Mouse (Mus musculus) forebrain, embryonic 11.5 days (tissue): ENCODE measurements at regions not wholly inside any gene's neighbourhood (a gene's known extent, or its start where the extent isn't known, plus 50 kb on each side); places are given as distances from the start of the nearest gene placed in this dataset.

ENCODE experiments used
- ATAC-seq: fragments of 200-750 bp; cut with Nextera tagmentation; replicated peaks from 2 replicates; pipeline ENCODE4 v1.8.0; 2017; ENCODE audit warnings: moderate TSS enrichment; ENCODE audit not compliant: low FRiP score
- DNase-seq: peaks from one replicate; pipeline ENCODE4 v3.0.0-alpha.2; 2017; ENCODE audit warnings: low spot score
- H3K27ac ChIP-seq: fragments of 300-500 bp; sonication (generic); 2 replicates; pipeline ENCODE4 v1.5.1; 2014; ENCODE audit warnings: low read depth, low read length
- H3K27me3 ChIP-seq: fragments of 300-500 bp; sonication (generic); 2 replicates; pipeline ENCODE4 v1.6.1; 2014; ENCODE audit warnings: mild to moderate bottlenecking, low read length, mixed read lengths; ENCODE audit not compliant: control insufficient read depth, insufficient read depth
- H3K36me3 ChIP-seq: fragments of 300-500 bp; sonication (generic); 2 replicates; pipeline ENCODE4 v1.6.1; 2014; ENCODE audit warnings: mild to moderate bottlenecking, low read length, moderate library complexity, mixed read lengths; ENCODE audit not compliant: control insufficient read depth, insufficient read depth
- H3K4me1 ChIP-seq: fragments of 300-500 bp; sonication (generic); replicated peaks from 2 replicates; pipeline ENCODE4 v1.6.1; 2014; ENCODE audit warnings: low read length, mixed read lengths; ENCODE audit not compliant: control insufficient read depth, insufficient read depth
- H3K4me2 ChIP-seq: fragments of 300-500 bp; sonication (generic); 2 replicates; pipeline ENCODE4 v1.6.1; 2014; ENCODE audit warnings: low read depth, mild to moderate bottlenecking, low read length, moderate library complexity, mixed read lengths; ENCODE audit not compliant: severe bottlenecking
- H3K4me3 ChIP-seq: fragments of 300-500 bp; sonication (generic); 2 replicates; pipeline ENCODE4 v1.5.1; 2014; ENCODE audit warnings: low read depth, low read length
- H3K9ac ChIP-seq: fragments of 300-500 bp; sonication (generic); 2 replicates; pipeline ENCODE4 v1.6.1; 2014; ENCODE audit warnings: low read length
- H3K9me3 ChIP-seq: fragments of 300-500 bp; sonication (generic); 2 replicates; pipeline ENCODE4 v1.6.1; 2016; ENCODE audit warnings: low read length, mixed read lengths; ENCODE audit not compliant: control insufficient read depth
- WGBS: fragments of 180-500 bp; shearing (Covaris S2); extraction: QIAGEN DNeasy Blood & Tissue Kit; methylation state at CpG from one replicate; pipeline ENCODE4 v1.1.7; 2014; 5-methylcytosine and 5-hydroxymethylcytosine counted together

DNA sequence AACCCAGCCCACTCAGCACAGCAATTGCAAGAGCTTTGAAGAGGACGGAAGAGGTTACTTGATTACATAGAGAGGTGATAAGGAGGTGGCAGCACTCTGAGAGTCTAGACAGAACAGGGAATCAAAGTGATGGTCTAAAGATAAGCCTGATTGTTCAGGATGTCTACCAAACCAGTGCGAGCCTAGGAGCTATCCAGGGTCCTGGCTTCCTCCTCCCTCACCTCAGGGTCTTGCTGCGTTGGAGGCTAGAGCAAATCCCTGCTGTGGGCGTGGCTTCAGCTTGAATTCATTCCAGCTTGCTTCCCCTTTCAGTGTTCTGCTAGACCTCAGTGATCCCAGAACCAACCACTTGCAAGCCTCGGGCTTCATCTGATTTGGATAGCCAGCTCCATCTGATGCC lies 132.2 kb upstream of the Atxn1 start:
- Histone ChIP-seq H3K9me3 (no peaks in the 10 kb centered on the region), H3K4me1 (no peaks in the 10 kb centered on the region), H3K4me3 (no peak overlapping the region), H3K27ac (no peak overlapping the region), H3K36me3 (no peaks in the 10 kb centered on the region), H3K9ac (no peak overlapping the region), H3K4me2 (no peak overlapping the region), H3K27me3 (no peaks in the 10 kb centered on the region)
- no peak for ATAC-seq
- peak; percentile 82 for DNase-seq
- WGBS, result 9% methylated on average over 5 of the region's 5 CpGs

DNA sequence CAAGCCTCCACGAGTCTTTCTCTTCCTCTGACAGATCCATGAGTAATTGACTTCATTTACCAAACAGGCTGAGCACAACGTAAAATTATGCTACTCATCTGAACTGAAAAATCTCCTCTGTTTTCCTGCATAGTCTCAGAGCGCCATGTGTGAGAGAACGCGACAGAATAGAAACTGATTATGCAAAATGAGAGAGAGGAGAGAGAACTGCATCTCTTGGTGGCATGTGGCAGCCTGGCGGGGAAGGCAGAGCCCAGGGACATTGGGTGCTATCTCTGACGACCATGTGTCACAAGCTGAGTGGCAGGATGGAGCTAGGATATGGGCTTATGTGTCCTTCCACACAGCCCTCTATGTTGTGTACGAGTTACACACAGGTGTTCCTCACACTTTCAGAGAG lies 131.6 kb upstream of the Atxn1 start:
- Histone ChIP-seq H3K4me3 (no peak overlapping the region), H3K27me3 (no peaks in the 10 kb centered on the region), H3K9ac (no peak overlapping the region), H3K9me3 (no peaks in the 10 kb centered on the region), H3K4me2 (no peak overlapping the region), H3K27ac (no peak overlapping the region), H3K36me3 (no peaks in the 10 kb centered on the region), H3K4me1 (no peaks in the 10 kb centered on the region)
- ATAC-seq, result no peak
- 73% methylated on average over 8 of the region's 8 CpGs for WGBS
- DNase-seq, result no peak

DNA sequence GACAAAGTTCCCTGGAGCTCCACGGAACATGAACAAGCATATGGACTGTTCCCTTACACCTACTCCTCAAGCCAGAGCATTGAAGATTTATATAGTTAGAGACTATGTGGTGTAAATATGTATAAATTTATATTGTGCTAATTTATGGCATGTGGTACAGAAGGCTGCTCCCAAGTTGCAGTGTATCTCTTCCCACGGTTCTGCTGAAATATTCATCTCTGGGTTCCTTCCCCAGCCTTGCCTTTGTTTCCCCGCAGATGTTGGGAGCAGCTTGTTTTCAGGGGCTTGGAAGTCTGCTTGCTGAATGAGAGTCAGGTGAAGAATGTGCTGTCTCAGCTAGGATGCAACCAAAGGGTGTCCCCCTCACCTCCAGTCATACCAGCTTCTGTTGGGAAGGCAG lies 128.0 kb upstream of the Atxn1 start:
- 92% methylated on average over 3 of the region's 3 CpGs for WGBS
- Histone ChIP-seq H3K9ac (no peak overlapping the region), H3K27me3 (no peaks in the 10 kb centered on the region), H3K4me2 (no peak overlapping the region), H3K9me3 (no peaks in the 10 kb centered on the region; the same call in 1 of the 2 replicates), H3K36me3 (no peaks in the 10 kb centered on the region), H3K27ac (no peak overlapping the region), H3K4me1 (no peaks in the 10 kb centered on the region), H3K4me3 (no peak overlapping the region)
- DNase-seq (no peak), ATAC-seq (no peak)

DNA sequence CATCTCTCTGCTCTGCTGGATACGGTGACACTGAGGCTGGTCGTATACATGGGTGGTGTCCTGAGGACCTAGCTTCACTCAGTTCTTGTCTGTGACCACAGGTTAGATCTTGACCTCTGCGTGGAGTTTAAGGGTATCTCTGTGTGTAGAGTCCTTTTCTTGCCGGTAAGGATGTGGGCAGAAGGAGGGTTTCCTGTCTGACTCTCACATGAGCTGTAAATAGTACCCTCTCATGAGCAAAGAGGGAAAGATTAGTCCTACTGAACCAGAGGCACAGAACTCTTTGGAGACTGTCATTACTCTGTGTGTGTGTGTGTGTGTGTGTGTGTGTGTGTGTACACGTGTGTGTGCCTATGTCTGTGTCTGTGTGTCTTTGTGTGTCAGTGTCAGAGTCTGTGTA lies 126.3 kb upstream of the Atxn1 start:
- no peak for DNase-seq
- H3K36me3 ChIP-seq, result no peaks in the 10 kb centered on the region
- no peaks in the 10 kb centered on the region for H3K4me1 ChIP-seq
- H3K9ac ChIP-seq, result no peak overlapping the region
- H3K4me3 ChIP-seq, result no peak overlapping the region
- H3K27ac ChIP-seq, result no peak overlapping the region
- no peaks in the 10 kb centered on the region; the same call in 1 of the 2 replicates for H3K9me3 ChIP-seq
- WGBS, result 81% methylated on average over 5 of the region's 5 CpGs
- no peaks in the 10 kb centered on the region for H3K27me3 ChIP-seq
- no peak overlapping the region for H3K4me2 ChIP-seq
- no peak for ATAC-seq

DNA sequence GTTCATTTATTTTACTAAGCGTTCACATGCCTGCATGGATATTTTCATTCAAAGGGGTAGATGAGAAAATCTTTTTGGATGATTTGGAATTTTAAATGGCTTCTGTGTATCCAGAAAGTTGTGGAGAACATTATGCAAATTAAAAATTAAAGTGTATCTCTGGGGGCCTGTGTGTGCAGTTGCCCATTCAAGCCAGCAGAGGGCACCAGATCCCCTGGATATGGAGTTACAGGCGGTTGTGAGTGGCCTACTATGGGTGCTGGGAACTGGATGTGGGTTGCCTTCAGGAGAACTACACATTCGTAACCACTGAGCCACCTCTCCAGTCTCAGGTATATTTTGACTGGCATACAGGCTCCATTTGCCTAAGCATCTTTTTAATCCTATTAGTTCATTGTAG lies 123.4 kb upstream of the Atxn1 start:
- Histone ChIP-seq H3K4me1 (no peaks in the 10 kb centered on the region), H3K27me3 (no peaks in the 10 kb centered on the region), H3K9me3 (no peaks in the 10 kb centered on the region; the same call in 1 of the 2 replicates), H3K4me2 (no peak overlapping the region), H3K36me3 (no peaks in the 10 kb centered on the region), H3K4me3 (no peak overlapping the region), H3K27ac (no peak overlapping the region), H3K9ac (no peak overlapping the region)
- no peak for ATAC-seq
- 90% methylated on average over 3 of the region's 3 CpGs for WGBS
- DNase-seq, result no peak

DNA sequence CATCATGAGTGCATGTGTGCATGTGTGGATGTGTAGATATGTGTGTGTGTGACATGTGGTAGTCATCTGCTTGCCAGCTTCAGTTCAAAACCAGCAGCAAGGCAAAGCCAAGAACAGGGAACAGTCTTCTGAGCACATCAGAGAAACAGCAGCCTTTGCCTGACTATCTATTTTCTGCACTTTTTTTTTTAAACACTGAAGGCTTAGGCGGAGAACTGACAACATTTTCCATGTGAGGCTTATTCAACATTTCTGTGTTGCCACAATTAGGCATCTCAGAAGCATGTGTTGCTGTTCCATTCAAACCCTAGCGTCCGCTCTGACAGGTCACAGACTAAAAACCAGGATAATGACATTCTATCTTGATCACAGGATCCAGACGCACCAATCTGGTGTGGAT lies 122.9 kb upstream of the Atxn1 start:
- Histone ChIP-seq H3K4me3 (no peak overlapping the region), H3K27me3 (no peaks in the 10 kb centered on the region), H3K4me1 (no peaks in the 10 kb centered on the region), H3K27ac (no peak overlapping the region), H3K36me3 (no peaks in the 10 kb centered on the region), H3K9me3 (no peaks in the 10 kb centered on the region; the same call in 1 of the 2 replicates), H3K9ac (no peak overlapping the region), H3K4me2 (no peak overlapping the region)
- ATAC-seq (no peak), DNase-seq (no peak)
- WGBS, result 89% methylated on average over 4 of the region's 4 CpGs

DNA sequence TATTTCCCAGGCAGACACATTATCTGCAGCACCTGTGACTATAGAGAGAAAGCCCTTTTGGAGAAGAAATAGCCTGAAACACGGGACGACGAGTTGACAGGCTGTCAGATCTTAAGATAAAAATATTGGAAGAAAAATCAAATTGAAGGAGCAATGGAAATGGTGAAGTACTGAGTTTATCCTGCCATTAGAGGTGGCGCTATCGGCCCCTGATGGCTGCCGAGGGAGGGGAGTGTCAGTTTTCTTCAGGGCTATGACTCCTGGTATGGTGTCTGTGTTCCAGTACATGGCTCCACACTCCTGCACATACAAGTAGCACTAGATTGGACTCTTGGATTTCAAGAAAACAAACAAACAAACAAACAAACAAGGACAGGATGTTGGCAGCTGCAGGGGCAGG lies 112.1 kb upstream of the Atxn1 start:
- Histone ChIP-seq H3K27me3 (no peaks in the 10 kb centered on the region), H3K4me1 (no peaks in the 10 kb centered on the region), H3K36me3 (no peaks in the 10 kb centered on the region), H3K27ac (no peak overlapping the region), H3K4me2 (no peak overlapping the region), H3K4me3 (no peak overlapping the region), H3K9ac (no peak overlapping the region), H3K9me3 (no peaks in the 10 kb centered on the region)
- ATAC-seq (no peak), DNase-seq (no peak)
- 87% methylated on average over 6 of the region's 6 CpGs for WGBS

DNA sequence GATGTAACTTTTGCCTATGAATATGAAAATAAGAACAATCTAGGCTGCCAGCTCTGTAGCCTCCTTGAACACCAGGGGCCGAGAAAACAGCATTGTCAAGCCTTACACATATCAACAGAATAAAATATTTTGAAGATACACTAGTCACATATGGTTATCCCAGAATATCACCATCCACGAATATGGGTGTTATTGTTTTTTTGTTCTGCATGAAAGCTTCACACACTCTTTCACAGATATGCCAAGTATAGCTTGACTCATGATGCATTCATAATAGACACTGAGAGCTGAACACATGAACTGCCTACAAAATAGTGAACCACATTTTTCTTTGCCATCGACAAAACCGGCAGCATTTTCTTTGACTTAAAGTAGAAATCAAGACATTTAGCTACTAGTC lies 106.9 kb upstream of the Atxn1 start:
- WGBS, result 94% methylated on average over 4 of the region's 4 CpGs
- Histone ChIP-seq H3K27me3 (no peaks in the 10 kb centered on the region), H3K27ac (no peak overlapping the region), H3K4me1 (no peaks in the 10 kb centered on the region), H3K9ac (no peak overlapping the region), H3K4me3 (no peak overlapping the region), H3K4me2 (no peak overlapping the region), H3K9me3 (no peaks in the 10 kb centered on the region), H3K36me3 (no peaks in the 10 kb centered on the region)
- DNase-seq, result no peak
- no peak for ATAC-seq

DNA sequence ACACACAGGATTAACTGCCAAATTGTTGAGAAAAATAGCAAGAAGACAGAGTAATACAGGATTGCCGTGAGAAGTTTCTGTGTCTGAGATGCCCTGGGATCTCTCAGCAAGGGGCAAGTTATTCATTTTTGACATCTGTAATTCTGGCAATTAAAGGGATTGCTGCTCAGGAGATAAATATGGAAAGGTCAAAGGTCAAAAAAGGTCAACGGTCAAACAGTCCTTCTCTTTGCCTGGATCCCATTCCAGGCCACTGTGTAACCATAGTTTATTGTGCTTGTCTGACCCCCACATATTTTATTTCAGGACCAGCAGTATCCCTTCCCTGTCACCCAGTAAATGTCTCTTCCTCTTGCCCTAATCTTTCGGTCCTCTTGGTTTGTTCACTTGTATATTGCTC lies 104.8 kb upstream of the Atxn1 start:
- H3K4me1 ChIP-seq, result no peaks in the 10 kb centered on the region
- no peaks in the 10 kb centered on the region for H3K9me3 ChIP-seq
- DNase-seq (no peak), ATAC-seq (no peak)
- no peak overlapping the region for H3K9ac ChIP-seq
- no peaks in the 10 kb centered on the region for H3K36me3 ChIP-seq
- no peaks in the 10 kb centered on the region for H3K27me3 ChIP-seq
- no peak overlapping the region for H3K4me2 ChIP-seq
- no peak overlapping the region for H3K27ac ChIP-seq
- no peak overlapping the region for H3K4me3 ChIP-seq
- WGBS, result 75% methylated on average over 3 of the region's 3 CpGs
